Mouse (Mus musculus) skeletal muscle tissue, postnatal 0 days (tissue): ENCODE data around the gene Efnb2. TPM values are rescaled to one million over a fixed set of nuclear protein-coding genes. Genes with fewer than 3 reads are reported as not detected.

ENCODE experiments used
- microRNA-seq, 2 experiments: library from miRNA; unstranded; fragments of <30 nt; microRNA quantifications; one replicate each; pipeline ENCODE4; 2016
- polyA plus RNA-seq: library from polyadenylated mRNA; unstranded; fragments of >200 nt; fragmentation: Nextera tagmentation; extraction: Ambion mirVana; gene quantifications from 2 replicates; pipeline ENCODE4 v1.2.1, GENCODE M21; 2015

The Efnb2 gene
- polyA plus RNA-seq: 4.8 and 5.0 TPM in 2 replicates

GRCm38 (mm10) chr8:8661103-8661758 lies at the start of gene Efnb2:
Gene Efnb2, minus strand, starts transcription at chr8:8661242.

GRCm38 (mm10) chr8:8690146-8691092 lies 29.4 kb upstream of the Efnb2 start, which contains the start of gene Arglu1:
Gene Arglu1, minus strand, starts transcription at chr8:8690521.

Small RNA genes within 50 kb of the gene (microRNA-seq; reads per million reads assigned to microRNA genes)
- 1.4 to 1.7 reads per million in 2 experiments for gene Mir7654

Other genes starting within 250 kb of the Efnb2 start
- gene Arglu1, start 29.3 kb upstream of the Efnb2 start, polyA plus RNA-seq: 66.5 and 68.3 TPM in 2 replicates